Mouse (Mus musculus): ENCODE data around the gene BC049762.

BC049762 gene

DNA sequence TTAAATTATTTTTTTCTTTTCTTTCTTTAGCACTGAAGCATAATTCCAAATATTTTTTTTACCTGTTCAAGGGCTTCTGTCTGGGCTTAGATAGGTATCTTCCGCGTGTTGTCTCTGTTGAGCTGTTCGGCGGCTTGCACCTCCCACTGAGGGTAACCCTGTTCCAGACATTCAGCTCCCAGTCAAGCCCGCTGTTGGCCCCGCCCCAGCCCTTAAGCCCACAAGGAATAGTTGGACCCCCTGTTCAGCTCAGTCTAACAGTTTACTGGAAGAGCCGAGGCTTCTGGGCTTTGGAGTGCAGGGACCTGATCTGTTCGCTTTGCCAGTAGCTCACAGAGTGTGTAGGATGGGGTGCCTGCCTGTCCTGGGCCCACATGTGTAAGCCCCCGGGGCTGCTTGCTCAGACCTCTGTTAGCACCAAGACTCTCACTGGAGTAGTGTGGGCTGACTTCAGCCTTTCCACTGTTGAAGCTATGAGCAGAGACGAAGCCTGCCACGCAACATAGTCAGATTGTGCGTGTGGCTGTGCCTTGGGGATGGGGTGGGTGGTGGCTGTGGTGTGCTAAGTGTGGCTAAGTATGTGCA is 43.4 kb downstream of the BC049762 start:
- DNase-seq (ENCODE audit: extremely low read depth, low read depth, low spot score): no peak

- no peak for DNase-seq (ENCODE audit: extremely low read depth, low read depth, low spot score)
Measured at GRCm38 (mm10) chr11:51214021-51214420, 48.8 kb downstream of the BC049762 start.

- no peak for DNase-seq (ENCODE audit: extremely low read depth, low read depth, low spot score)
Measured at GRCm38 (mm10) chr11:51211426-51211825, 51.4 kb downstream of the BC049762 start.

DNA sequence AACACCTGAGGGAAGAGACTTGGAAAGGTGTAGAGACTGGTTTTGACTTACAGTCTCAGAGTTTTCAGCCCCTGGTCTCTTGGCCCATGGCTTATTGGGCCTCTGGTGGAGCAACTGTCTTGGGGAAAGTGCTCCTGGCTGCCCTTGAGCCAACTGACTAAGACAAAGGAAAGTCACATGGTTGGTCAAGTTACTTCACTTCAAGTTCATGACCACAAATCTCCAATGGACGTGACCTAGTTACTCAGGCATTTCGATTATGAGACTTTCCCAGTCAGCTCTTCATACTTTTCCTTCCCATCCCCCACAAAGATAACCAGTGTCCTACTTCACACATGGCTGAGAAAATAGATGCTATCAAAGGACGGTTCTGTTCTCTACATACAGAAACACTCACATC is 55.1 kb downstream of the BC049762 start:
- no peak for DNase-seq (ENCODE audit: extremely low read depth, low read depth, low spot score)
